Mouse (Mus musculus) heart, postnatal 36 days (tissue): ENCODE data around the gene Rab44. TPM values are rescaled to one million over a fixed set of nuclear protein-coding genes. Genes with fewer than 3 reads are reported as not detected.
"Not testable (repeated sequence)": the region's sequence is repeated elsewhere in the genome, so short reads cannot be mapped to it uniquely, and the experiment has no call there.

Experiments
- DNase-seq, 2 experiments: peaks; one replicate each; pipeline ENCODE4 v3.0.0; 2021 to 2022
- intact Hi-C: fragments of 180-260 bp; cut with DNase I; formaldehyde crosslinking; loops from one replicate; pipeline ENCODE4 v1.15.1; 2025
- total RNA-seq, 2 experiments: library from RNA; stranded (reverse); gene quantifications; 2 replicates each; pipeline ENCODE4 v1.2.3; 2021

Rab44 gene
- total RNA-seq, 2 experiments from 2014 or later = 0.43 to 0.50 TPM

DNA sequence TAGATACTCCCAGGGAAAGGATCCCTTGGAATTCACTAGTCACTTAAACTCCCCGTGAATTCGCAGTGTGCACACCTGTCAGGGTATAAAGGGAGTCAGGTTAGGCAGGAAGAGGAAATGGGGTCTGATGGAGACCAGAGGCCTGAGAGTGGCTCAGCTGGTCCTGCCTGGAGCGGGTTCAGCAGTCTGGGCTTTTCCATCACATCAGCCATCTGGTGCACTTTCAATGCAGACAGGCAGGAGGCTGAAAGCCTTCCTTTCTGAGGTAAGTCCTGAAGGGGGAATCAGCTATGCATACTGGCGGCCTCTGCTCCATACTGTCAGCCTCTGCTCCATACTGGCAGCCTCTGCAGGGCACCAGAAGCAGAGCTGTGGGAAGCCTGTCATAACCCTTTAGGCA lies 27.0 kb upstream of the Rab44 start:
- intact Hi-C loops = no loop called here
- DNase-seq = no peak

DNA sequence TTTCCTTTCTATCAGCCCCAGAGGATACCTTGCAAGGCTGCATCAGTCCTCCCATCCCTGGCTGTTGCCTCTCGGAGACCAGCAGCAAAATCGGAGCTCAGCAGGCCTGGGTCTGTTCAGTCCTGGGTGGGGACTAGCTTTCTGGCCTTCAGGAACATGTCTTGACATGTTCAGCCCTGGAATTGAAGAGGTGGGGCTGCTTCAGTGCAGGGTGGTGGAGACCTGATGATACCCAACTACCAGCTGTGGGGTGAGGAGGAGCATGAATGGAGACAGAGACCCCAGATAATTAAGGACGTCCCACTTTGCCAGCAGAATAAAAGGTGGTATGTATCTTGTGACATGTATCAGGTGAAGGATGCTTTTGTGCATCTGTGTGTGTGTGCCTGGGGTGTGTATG lies 23.2 kb upstream of the Rab44 start, which contains the start of gene Cdkn1a:
Gene Cdkn1a (plus strand): TSS at position 201 of the 400 bp plus-strand sequence.
- intact Hi-C loops = no loop called here
- no peak for DNase-seq

DNA sequence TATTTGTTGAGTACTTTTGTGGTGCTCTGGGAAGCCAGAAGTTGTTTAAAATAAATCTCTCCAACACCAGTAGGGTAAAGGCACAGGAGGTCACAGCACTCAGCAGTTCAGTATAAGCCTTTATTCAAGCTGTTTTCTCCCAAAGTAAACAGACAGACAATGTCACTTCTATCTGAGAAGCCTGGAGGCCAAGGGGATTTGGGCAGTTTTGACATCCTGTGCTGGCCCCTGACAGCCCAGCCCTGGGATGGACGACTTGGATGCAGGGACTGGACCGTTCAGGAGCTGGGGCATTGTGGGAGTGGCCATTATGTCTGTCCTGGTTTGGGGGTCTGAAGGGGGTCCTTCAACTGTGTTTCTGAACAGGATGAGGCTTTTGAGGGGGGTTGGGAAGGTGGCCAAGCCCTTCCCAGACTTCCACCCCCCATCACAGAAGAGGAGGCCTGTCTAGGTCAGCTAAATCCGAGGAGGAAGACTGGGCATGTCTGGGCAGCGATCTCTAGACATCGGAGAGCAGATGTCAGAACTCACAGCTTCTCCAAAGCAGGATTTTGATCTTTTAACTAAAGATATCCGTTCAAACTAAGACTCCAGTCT lies 22.5 kb upstream of the Rab44 start:
- no peak for DNase-seq
- intact Hi-C loops = no loop called here

DNA sequence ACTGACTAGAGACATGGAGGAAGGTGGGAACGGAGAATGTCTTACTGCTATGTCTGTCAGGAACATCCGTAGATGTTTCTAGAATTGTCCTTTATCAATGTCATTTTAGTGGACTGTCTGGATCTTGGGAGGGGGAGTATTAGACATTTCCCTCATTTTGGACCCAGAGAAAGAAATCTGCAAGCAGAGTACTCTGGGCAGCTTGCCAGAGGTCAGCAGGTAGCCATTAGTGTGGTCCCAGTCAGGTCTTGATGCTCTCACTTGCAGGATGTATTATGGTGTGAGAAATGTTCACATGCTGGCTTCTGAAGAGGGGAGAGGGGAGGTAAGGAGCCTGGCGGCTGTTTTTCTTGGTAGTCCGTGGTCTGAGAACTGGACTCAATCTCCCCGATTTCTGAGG lies 21.4 kb upstream of the Rab44 start:
- peak in 1 of 2 experiments; percentile 1 for DNase-seq
- intact Hi-C loops = no loop called here

DNA sequence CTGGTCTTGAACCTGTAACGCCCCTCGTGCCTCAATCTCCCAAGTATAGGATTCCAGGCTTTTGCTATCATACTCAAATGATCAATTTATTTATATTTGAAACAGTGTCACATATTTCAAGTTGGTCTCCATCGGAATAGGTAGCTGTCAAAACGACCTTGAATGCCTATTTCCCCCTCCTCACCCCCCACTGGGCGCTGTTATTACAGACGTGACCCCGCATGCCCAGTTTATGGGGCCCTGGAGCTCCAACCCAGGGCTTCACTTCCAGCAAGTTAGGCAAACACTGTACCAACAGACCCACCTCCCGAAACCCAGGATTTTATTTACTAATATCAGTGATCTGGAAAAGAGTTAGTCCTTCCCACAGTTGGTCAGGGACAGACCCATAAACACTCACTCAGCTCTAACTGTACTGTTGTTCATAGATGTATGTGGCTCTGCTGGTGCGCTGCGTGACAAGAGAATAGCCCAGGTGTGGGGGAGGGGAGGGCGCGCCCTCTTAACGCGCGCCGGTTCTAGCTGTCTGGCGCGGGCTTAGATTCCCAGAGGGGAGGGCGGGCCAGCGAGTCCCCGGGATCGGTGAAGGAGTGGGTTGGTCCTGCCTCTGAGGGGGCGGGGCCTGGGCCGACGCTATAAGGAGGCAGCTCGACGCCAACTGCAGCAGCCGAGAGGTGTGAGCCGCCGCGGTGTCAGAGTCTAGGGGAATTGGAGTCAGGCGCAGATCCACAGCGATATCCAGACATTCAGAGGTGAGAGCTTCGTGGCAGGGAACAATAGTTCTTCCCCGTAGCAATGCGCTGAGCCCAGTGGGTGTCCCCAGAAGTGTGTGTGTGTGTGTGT lies 20.6 kb upstream of the Rab44 start:
- peak; percentile 92 to 93 for DNase-seq
- intact Hi-C loops = loop anchor here (1.0 kb wide), 1 partner anchor 141 kb away; no protein-coding TSS in a partner anchor

DNA sequence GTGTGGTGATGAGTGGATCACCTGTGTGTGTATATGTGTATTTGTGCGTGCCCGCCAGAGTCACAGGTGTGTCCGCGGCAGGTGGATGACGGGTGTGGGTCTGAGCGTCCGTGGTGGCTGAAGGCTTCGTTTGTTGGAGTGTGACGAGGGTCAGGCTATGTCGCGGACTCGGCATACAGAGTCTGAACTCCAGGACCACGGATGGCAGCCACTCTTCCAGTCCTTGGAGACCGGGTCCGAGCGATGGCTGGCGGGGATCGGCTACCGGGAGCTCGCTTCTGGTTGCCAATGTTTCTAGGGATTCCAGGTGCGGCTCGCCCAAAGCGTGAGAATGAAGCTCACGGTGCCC lies 20.0 kb upstream of the Rab44 start:
- peak in 1 of 2 experiments; percentile 54 for DNase-seq
- intact Hi-C loops = loop anchor here (1.0 to 2.0 kb wide), 3 partner anchors 15 to 142 kb away; no protein-coding TSS in a partner anchor

DNA sequence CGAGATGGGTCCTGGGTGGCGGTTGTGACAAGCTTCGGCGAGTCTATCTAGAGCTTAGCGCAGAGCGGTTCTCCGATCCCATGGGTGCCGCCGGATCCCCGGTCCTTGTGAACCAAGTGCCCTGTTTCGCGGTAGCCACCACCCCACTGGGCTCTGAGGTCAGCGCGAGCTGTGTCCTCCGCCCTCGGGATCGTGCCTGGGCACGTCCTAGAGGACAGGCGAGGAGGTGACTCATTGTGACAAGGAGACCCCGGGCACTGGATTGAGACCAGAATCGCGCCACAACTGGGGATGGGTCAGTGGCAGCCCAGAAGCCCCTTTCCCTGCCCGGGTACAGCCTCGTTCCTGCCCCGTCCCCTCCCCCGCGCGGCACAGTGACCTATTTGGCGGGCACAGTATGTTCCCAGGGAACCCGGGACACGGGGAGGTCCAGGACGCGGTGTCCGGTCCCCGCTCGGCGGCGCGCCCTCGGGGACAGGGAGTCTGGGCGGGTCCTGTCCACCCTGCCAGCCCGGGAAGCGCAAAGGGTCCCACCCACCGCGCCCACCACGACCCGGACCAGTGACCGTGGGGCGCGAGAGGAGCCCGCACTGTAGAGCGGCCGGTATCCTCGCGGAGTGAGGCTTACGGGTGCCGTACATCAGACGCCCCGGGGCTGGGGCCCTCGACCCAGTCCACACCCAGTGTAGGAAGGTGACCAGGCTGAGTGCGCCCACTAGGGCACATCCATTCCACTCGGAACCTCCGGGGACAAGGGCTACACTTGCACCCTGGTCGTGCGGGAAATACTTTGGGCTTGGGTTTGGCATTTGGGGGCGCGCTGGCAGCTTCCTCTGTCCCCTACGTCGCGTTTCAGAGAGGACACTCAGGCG lies 19.4 kb upstream of the Rab44 start:
- intact Hi-C loops = loop anchor here (1.0 to 2.0 kb wide), 3 partner anchors 15 to 76 kb away; no protein-coding TSS in a partner anchor
- peak; percentile 92 to 94 for DNase-seq

DNA sequence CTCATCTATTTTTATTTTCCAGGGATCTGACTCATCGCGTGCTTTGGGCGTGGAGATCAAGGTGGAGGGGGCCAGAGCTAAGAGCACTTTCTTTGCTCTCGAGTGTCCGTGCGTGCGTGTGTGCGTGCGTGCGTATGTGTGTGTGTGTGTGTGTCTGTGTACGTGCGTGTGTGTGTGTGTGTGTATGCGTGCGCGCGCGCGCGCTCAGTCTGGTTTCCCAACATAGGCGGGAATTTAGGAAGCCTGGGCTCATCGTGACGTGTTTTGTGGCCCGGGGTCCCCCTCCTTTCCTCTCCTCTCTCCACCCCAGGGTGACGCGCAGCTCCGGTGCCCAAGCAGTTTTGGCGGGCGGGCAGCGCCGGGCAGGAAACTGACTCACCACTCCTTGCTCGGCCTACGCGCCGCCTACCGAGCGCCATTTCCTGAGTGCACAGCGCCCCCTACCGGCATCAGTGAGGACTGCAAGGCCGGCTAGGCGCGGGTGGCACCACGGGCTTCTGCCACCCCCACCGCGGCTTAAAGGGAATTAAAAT lies 18.7 kb upstream of the Rab44 start:
- DNase-seq = peak; percentile 98
- intact Hi-C loops = loop anchor here (1.0 to 2.0 kb wide), 2 partner anchors 46 to 76 kb away; no protein-coding TSS in a partner anchor

DNA sequence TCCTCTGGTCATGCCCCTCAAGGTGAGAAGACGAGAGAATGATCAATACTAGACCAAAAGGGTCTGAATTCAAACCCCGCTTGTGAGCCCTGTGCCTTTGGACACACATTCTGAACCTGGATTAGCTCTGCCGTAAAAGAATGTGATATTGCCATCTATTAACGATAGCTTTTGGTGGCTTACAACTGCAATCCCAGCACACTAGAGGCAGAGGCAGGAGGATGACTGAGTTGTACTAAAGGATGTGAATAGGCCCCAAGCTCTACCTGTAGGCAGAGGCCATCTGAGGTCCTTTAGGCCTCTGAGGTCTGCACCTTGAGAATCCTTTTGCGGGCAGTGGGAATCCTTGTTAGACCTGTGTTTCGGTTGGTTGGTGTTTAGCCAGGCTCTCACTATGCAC lies 17.7 kb upstream of the Rab44 start:
- intact Hi-C loops = no loop called here
- DNase-seq = peak in 1 of 2 experiments; percentile 0

DNA sequence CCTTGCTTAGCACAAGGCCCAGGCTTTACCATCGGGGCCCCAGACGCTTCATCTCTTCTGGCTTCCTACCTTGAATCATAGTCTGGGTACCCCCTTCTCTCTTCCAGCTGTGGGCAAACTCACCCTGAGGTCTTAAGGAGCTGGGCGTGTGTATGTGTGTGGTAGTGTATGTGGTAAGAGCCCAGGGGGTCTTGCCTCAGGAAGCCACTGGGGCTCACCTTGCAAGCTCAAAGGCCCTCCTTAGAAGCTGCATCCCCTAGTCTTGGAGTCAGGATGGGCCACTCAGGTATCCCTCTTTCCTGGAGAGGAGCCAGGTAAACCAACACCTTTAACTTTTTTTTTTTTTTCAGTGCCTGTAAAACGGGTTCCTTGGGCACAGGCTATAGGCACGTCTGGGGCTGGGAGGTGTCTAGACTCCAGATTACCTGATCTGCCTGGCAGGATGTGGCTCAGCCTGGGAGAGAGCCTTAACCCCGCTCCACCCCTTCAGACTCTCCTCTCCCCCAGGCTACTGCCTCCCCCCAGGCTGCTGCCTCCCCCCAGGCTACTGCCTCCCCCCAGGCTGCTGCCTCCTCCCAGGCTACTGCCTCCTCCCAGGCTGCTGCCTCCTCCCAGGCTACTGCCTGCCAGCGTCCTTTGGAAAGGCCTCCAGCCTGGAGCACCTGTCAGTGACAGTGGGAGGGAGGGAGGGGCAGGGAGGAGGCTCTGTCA lies 16.9 kb upstream of the Rab44 start:
- intact Hi-C loops = no loop called here
- DNase-seq = peak in 1 of 2 experiments; percentile 1

DNA sequence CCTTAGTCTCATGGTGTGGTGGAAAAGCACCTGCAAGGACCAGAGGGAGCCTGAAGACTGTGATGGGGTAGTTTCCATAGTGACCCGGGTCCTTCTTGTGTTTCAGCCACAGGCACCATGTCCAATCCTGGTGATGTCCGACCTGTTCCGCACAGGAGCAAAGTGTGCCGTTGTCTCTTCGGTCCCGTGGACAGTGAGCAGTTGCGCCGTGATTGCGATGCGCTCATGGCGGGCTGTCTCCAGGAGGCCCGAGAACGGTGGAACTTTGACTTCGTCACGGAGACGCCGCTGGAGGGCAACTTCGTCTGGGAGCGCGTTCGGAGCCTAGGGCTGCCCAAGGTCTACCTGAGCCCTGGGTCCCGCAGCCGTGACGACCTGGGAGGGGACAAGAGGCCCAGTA lies 15.7 kb upstream of the Rab44 start:
- intact Hi-C loops = no loop called here
- peak in 1 of 2 experiments; percentile 0 for DNase-seq

DNA sequence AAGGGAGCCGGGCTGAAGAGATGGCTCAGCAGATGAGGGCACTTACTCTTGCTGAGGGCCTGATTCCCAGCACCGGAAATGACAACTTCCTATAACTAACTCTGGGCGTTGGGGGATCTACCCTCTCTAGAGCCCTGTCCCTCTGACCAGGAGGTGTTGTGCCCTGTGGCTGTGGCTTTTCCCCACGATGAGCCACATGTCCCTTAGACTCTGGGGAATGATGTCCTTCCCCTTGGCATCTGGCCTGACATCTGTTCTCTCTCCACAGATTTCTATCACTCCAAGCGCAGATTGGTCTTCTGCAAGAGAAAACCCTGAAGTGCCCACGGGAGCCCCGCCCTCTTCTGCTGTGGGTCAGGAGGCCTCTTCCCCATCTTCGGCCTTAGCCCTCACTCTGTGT lies 14.9 kb upstream of the Rab44 start:
- intact Hi-C loops = no loop called here
- no peak for DNase-seq

DNA sequence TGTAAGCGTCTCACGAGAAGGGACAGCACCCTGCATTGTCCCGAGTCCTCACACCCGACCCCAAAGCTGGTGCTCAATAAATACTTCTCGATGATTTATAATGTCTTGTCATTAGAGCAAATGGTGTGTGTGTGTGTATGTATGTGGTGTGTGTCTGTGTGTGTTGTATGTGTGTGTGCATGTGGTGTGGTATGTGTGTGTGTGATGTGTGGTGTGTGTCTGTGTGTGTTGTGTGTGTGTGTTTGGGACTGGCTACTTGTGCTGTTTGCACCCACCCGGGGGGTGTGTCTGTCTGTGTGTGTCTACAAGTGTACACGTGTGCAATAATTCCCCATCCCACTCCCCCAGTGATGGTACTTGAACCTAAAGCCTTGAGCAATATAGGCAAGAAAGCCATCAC lies 13.3 kb upstream of the Rab44 start:
- intact Hi-C loops = no loop called here
- DNase-seq = no peak

DNA sequence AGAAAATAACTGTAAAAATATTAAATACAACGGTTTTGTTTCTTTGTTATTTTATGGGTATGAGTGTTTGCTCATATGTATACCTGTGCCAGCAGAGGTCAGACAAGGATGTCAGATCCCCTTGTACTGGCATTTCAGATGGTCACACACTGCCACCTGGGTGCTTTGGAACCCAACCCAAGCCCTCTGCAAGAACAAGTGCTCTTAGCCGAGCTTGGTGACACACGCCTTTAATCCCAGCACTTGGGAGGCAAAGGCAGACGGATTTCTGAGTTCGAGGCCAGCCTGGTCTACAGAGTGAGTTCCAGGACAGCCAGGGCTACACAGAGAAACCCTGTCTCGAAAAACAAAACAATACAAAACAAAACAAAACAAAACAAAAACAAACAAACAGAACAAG lies 3.6 kb upstream of the Rab44 start:
- DNase-seq, intact Hi-C loops: not testable (repeated sequence)

DNA sequence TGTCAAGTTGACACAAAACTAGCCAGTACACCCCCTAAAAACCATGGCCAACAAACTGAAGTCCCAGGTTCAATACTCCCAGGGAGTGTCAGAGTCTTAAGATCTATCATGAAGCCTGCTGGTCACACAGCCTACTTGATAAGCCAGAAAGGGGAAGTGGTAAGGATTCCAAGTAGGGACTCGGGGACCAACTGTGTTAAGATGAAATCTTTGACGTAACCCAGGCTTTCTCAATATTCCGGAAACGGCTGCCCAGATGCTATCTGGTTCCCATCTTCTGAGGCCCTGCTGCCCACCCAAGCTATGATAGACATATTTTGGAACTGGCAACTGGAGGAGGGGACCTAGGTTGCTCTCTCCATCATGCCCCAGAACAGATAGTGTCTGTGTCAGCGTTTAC lies 2.6 kb upstream of the Rab44 start:
- intact Hi-C loops = no loop called here
- DNase-seq = no peak

DNA sequence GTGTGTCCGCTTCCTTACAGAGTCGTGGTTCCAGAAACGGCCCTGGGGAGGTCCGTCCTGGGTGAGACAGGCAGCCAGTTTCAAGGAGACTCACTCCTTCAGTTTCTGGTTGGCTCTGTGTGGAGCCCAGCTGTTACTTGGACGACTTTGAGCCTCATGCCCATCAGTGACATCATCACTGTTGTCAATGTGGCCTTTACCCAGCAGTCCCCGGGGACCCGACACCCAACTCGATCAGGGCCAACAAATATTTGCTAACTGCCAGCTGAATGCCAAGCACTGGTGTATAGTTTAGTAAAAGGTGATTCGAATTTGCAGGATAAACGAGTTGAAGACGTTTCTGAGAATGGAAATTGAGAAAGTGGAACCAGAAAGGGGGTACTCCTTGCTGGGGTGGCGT lies 2.1 kb downstream of the Rab44 start:
- intact Hi-C loops = no loop called here

DNA sequence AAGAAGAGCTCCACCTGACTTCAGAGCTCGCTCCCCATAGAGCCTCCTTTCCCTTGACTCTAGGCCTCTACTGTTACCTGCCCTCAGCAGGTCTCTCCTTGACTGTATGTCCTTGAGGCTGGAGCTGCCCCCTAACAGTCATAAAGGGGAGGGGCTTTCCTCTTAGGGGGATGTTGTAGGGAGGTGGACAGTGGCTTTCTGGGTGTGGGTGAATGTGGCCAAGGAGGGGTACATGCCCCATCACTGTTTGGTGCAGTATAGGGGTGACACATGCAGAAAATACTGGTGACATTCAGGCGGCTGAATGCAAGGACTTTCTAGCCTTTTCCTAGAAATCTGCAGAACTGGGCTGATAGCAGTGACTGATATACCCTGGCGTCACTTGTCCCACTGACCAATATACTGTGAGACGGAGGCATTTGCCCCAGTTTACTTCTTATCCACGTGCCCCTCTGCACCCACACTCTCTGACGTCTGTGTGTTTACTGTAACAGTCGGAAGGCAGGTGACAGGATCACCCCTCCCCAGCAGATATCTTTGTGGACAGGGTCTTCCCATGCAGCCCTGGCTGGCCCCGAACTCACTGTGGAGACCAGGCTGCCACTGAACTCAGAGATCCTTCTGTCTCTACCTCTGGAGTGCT lies 3.2 kb downstream of the Rab44 start:
- DNase-seq = no peak
- intact Hi-C loops = no loop called here

More for the DNA sequence above, 2.1 kb downstream of the Rab44 start:
- no peak for DNase-seq

DNA sequence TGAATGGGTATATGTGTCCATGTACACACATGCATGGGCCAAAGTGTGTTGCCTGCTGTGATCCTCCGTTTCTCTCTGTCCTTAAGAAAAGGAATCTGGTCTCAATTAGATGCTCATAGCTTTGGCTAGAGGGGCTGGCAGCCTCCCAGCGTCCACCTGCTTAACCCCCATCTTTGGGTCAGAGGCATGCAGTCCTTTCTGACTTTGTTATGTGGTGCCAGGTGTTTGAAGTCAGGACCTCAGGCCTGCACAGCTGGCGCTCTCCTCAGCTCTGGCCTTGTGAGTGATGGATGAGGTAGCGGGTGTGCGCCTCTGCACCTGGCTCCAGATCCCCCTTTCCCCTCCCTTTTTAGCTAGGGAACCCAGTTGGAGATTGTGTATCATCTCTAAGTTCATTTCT lies 4.1 kb downstream of the Rab44 start:
- intact Hi-C loops = no loop called here
- DNase-seq = no peak

DNA sequence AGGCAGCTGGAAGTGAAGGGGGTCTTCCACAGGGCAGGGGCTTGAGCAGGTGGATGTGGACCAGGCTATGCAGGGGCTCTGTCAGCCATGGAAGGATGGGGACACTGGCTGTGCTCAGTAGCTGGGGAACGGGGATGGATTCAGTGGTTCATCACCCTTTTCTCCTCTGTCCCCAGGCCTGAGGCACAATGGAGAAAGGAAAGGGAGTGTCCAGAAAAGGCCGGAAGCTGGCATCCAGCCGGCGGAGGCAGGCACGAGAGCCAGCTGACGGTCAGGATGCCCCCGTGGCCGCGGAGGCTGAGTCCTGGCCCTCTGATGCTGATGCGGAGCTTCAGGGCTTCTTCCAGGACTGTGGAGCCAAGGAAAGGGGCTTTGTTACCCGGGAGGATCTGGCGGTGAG lies 6.7 kb downstream of the Rab44 start:
- no peak for DNase-seq
- intact Hi-C loops = no loop called here

DNA sequence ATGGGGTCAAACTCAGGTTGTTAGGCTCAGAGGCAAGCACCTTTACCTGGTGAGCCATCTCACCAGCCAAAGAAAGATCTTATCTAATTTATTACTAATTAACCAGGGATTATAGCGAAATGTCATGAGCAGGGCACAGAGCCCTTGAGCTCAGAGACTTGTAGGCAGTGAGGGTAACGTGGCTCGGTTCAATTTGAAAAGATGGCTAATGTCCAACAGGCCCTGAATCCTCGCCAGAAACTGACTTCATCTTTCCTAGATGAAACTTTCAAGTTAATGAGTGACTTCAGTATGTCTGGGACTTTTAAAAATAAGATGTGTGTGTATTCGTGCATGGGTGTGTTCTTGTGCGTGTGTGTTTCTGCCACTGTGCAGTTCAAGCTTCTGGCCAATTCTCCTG lies 8.9 kb downstream of the Rab44 start:
- peak in 1 of 2 experiments; percentile 39 for DNase-seq
- intact Hi-C loops = no loop called here
